Mouse (Mus musculus) limb, embryonic 13.5 days (tissue): Measurements from ENCODE around the gene Vhl. TPM values are rescaled to one million over a fixed set of nuclear protein-coding genes. Genes with fewer than 3 reads are reported as not detected.
A peak's percentile ranks its signal among the peaks of the same experiment; 100 is the strongest.

Experiments
- ATAC-seq: fragments of 200-750 bp; cut with Nextera tagmentation; 2 replicates; pipeline ENCODE4 v1.8.0; 2017; ENCODE audit warnings: low read depth, moderate number of reproducible peaks, moderate TSS enrichment; ENCODE audit not compliant: low FRiP score
- H3K27ac ChIP-seq: fragments of 300-500 bp; sonication (generic); 2 replicates; pipeline ENCODE4 v1.5.1; 2015; ENCODE audit warnings: inconsistent platforms, mild to moderate bottlenecking, moderate library complexity
- H3K27me3 ChIP-seq: fragments of 300-500 bp; sonication (generic); 2 replicates; pipeline ENCODE4 v1.6.1; 2015; ENCODE audit warnings: mild to moderate bottlenecking, inconsistent platforms
- H3K36me3 ChIP-seq: fragments of 300-500 bp; sonication (generic); 2 replicates; pipeline ENCODE4 v1.6.1; 2015; ENCODE audit warnings: inconsistent platforms, mild to moderate bottlenecking, moderate library complexity
- H3K4me1 ChIP-seq: fragments of 300-500 bp; sonication (generic); 2 replicates; pipeline ENCODE4 v1.6.1; 2015; ENCODE audit warnings: inconsistent platforms
- H3K4me2 ChIP-seq: fragments of 300-500 bp; sonication (generic); replicated peaks from 2 replicates; pipeline ENCODE4 v1.6.1; 2015; ENCODE audit warnings: inconsistent platforms, mild to moderate bottlenecking, moderate library complexity
- H3K4me3 ChIP-seq: fragments of 300-500 bp; sonication (generic); 2 replicates; pipeline ENCODE4 v1.5.1; 2015; ENCODE audit warnings: moderate library complexity, mild to moderate bottlenecking, inconsistent platforms
- H3K9ac ChIP-seq: fragments of 300-500 bp; sonication (generic); 2 replicates; pipeline ENCODE4 v1.6.1; 2015; ENCODE audit warnings: mild to moderate bottlenecking, inconsistent platforms
- H3K9me3 ChIP-seq: fragments of 300-500 bp; sonication (generic); 2 replicates; pipeline ENCODE4 v1.6.1; 2016; ENCODE audit warnings: inconsistent platforms
- WGBS: fragments of 180-500 bp; shearing (Covaris S2); methylation state at CpG from one replicate; pipeline ENCODE4 v1.1.7; 2015; 5-methylcytosine and 5-hydroxymethylcytosine counted together
- polyA plus RNA-seq: library from polyadenylated mRNA; unstranded; fragments of >200 nt; fragmentation: Nextera tagmentation; extraction: Ambion mirVana; gene quantifications from 2 replicates; pipeline ENCODE4 v1.2.1, GENCODE M21; 2015

The Vhl gene
- 56.5 and 56.6 TPM in 2 replicates for polyA plus RNA-seq

DNA sequence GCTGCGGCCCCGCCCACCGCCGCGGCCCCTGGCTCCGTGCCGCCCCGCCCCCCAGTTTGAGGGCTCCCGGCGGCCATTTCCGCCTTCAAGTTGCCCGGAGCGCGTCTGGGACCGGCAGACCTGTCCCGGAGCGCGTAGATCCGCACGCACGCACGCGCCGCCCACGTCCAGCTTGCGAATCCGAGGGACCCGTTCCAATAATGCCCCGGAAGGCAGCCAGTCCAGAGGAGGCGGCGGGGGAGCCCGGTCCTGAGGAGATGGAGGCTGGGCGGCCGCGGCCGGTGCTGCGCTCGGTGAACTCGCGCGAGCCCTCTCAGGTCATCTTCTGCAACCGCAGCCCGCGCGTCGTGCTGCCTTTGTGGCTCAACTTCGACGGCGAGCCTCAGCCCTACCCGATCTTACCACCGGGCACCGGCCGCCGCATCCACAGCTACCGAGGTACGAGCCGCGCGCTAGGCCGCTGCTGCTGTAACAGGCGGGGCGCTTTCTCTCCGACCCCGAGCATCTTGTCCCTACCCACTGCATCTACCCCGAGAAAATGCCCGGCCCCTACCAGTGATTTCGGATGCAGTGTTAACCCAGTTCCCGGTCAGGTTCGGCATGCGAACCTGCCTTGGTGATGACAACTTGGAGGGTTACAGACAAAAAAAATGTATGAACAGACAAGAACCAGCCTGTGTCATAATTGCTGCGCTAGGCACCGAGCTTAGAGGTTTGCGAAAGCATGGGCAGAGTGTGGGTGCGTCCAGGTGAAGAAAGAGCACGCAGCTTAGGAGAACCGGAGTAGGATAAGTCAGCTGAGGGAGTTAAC lies at the start of gene Vhl:
Gene Vhl (plus strand): TSS at position 19 of the 811 bp plus-strand sequence.
- Histone ChIP-seq H3K27ac (peak within 1 kb of the TSS; percentile 90), H3K9me3 (no peaks in the 10 kb centered on the region), H3K4me2 (peak within 1 kb of the TSS; percentile 82), H3K27me3 (no peaks in the 10 kb centered on the region), H3K9ac (peak within 1 kb of the TSS; percentile 90), H3K4me3 (peak within 1 kb of the TSS; percentile 75), H3K36me3 (peaks cover 25% of the 10 kb centered on the region), H3K4me1 (peaks cover 17% of the 10 kb centered on the region)
- peak; percentile 88 for ATAC-seq
- under 1% methylated on average over 72 of the region's 76 CpGs for WGBS

GRCm38 (mm10) chr6:113576044-113576443 lies 47.7 kb upstream of the Vhl start:
- 95% methylated on average over 6 of the region's 6 CpGs for WGBS
- H3K36me3 ChIP-seq, result peaks cover 36% of the 10 kb centered on the region

DNA sequence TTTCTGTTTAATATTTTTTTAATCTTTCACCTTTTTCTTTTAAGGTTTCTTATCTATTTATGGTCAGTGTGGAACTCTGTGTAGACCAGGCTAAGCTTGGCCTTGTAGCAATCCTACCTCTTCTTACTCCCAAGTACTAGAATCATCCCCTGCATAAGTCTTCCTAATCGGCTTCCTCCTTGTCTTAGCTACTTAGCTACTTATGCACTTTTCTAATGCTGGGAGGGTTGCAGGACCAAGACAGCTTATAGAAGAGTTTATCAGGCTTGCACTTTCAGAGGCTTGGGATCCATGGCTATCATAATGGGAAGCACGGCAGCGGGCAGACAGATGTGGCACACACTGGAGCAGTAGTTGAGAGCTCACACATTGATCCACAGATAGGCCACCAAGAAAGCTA lies 44.5 kb upstream of the Vhl start:
- Histone ChIP-seq H3K4me2 (no peak overlapping the region), H3K4me1 (no peaks in the 10 kb centered on the region), H3K9me3 (no peaks in the 10 kb centered on the region), H3K4me3 (no peak overlapping the region), H3K9ac (no peak overlapping the region), H3K36me3 (peaks cover 32% of the 10 kb centered on the region), H3K27me3 (no peaks in the 10 kb centered on the region), H3K27ac (no peak overlapping the region)
- ATAC-seq, result no peak
- 95% methylated on average over 3 of the region's 3 CpGs for WGBS

More at GRCm38 (mm10) chr6:113576044-113576443, 47.7 kb upstream of the Vhl start:
- H3K27me3 ChIP-seq, result no peaks in the 10 kb centered on the region
- ATAC-seq, result no peak
- no peak overlapping the region for H3K27ac ChIP-seq
- no peaks in the 10 kb centered on the region for H3K9me3 ChIP-seq
- H3K4me1 ChIP-seq, result no peaks in the 10 kb centered on the region
- H3K4me2 ChIP-seq, result no peak overlapping the region
- no peak overlapping the region for H3K9ac ChIP-seq
- no peak overlapping the region for H3K4me3 ChIP-seq

DNA sequence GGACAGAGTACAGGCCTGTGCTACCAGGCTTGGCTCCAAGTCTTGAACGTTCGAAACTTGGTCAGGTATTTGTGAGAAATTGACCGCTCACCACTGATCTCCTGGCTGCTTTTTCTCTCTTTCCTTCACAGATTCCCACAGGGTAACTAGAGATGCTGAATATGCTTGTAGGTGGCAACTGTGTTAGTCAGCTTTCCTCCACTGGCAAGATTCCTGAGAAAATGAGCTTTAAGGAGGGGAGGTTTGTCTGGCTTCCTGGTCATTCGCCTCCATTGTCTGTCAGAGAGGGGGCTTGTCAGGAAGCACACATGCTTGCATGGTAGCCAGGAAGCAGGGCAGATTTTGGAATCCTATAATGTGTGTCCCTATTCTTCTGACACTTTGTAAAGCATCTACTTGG lies 40.7 kb upstream of the Vhl start:
- Histone ChIP-seq H3K4me2 (no peak overlapping the region), H3K36me3 (peaks cover 11% of the 10 kb centered on the region; the same call in 1 of the 2 replicates), H3K4me3 (no peak overlapping the region), H3K27me3 (no peaks in the 10 kb centered on the region), H3K9me3 (no peaks in the 10 kb centered on the region), H3K4me1 (no peaks in the 10 kb centered on the region), H3K9ac (no peak overlapping the region), H3K27ac (no peak overlapping the region)
- ATAC-seq, result no peak
- 89% methylated on average over 4 of the region's 4 CpGs for WGBS

GRCm38 (mm10) chr6:113585065-113585464 lies 38.7 kb upstream of the Vhl start:
- Histone ChIP-seq H3K27me3 (no peaks in the 10 kb centered on the region), H3K4me3 (no peak overlapping the region), H3K27ac (no peak overlapping the region), H3K4me2 (no peak overlapping the region), H3K4me1 (no peaks in the 10 kb centered on the region), H3K36me3 (peaks cover 15% of the 10 kb centered on the region; the same call in 1 of the 2 replicates), H3K9me3 (no peaks in the 10 kb centered on the region), H3K9ac (no peak overlapping the region)
- no peak for ATAC-seq
- 86% methylated on average over 5 of the region's 5 CpGs for WGBS

- Histone ChIP-seq H3K36me3 (peaks cover 21% of the 10 kb centered on the region; the same call in 1 of the 2 replicates), H3K4me1 (no peaks in the 10 kb centered on the region), H3K9me3 (no peaks in the 10 kb centered on the region), H3K4me2 (no peak overlapping the region), H3K9ac (no peak overlapping the region), H3K4me3 (no peak overlapping the region), H3K27me3 (no peaks in the 10 kb centered on the region), H3K27ac (no peak overlapping the region)
- 82% methylated on average over 5 of the region's 5 CpGs for WGBS
- ATAC-seq, result no peak
Observed at GRCm38 (mm10) chr6:113586466-113587183, 37.1 kb upstream of the Vhl start.

DNA sequence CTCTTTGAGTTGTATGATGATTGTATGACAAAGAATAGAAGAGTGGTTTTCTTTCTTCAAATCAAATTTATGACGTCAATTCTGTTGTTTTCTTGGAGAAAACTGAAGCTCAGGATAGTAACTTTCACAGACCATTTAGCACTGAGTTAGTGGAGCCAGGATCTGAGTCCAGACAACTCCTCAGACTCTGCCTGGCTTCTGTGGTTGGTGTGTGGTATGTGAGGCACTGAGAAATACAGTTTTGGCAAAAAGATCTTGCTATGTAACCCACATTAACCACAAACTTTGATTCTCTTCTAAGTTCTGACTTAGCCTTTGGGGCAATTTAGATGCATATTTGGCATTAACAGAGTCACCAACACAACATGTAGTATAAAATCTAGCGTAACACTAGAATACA lies 31.1 kb upstream of the Vhl start:
- no peaks in the 10 kb centered on the region for H3K4me1 ChIP-seq
- H3K4me2 ChIP-seq, result no peak overlapping the region
- no peaks in the 10 kb centered on the region for H3K27me3 ChIP-seq
- H3K27ac ChIP-seq, result no peak overlapping the region
- ATAC-seq, result no peak
- no peak overlapping the region for H3K9ac ChIP-seq
- WGBS, result 93% methylated on average over 2 of the region's 2 CpGs
- H3K4me3 ChIP-seq, result no peak overlapping the region
- H3K36me3 ChIP-seq, result peaks cover 9% of the 10 kb centered on the region; the same call in 1 of the 2 replicates
- no peaks in the 10 kb centered on the region for H3K9me3 ChIP-seq

- H3K36me3 ChIP-seq, result no peaks in the 10 kb centered on the region
- H3K9ac ChIP-seq, result no peak overlapping the region
- H3K27me3 ChIP-seq, result no peaks in the 10 kb centered on the region
- no peaks in the 10 kb centered on the region for H3K9me3 ChIP-seq
- H3K4me3 ChIP-seq, result no peak overlapping the region
- peaks cover 8% of the 10 kb centered on the region; the same call in 1 of the 2 replicates for H3K4me1 ChIP-seq
- WGBS, result 89% methylated on average over 4 of the region's 4 CpGs
- no peak for ATAC-seq
- no peak overlapping the region for H3K27ac ChIP-seq
- H3K4me2 ChIP-seq, result no peak overlapping the region
Observed at GRCm38 (mm10) chr6:113597945-113598344, 25.8 kb upstream of the Vhl start.

- H3K9me3 ChIP-seq, result no peaks in the 10 kb centered on the region
- 79% methylated on average over 5 of the region's 5 CpGs for whole genome bisulfite sequencing
- no peak for ATAC-seq
Observed at GRCm38 (mm10) chr6:113599833-113600232, 23.9 kb upstream of the Vhl start.

DNA sequence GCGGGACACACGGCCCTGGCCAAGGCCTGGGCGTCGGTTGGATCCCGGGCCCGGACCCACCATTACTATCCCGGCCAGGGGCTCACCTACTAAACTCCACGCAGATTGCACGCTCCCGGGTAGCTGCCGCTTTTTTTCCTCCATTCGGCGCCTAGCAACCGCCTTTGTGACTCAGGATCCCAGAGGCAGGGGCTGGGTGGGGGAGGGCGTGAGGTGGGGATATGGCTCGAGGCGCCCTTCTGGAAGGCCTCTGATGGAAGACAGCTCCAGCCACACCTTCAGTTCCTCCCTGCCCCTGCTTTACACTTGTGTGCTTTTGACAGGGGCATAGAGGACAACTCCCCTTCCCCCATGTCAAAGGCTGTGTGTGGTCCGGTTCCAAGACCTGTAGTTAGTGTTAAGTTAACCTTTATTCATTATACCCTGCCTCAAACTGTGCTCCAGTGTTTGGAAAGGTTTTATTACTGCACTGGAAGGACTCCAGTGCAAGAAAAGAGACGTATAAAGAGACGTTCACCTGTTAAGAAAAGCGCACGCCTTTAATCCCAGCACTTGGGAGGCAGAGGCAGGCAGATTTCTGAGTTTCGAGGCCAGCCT lies 23.1 kb upstream of the Vhl start, which contains the start of gene Fancd2os:
Gene Fancd2os (minus strand): TSS at position 173 of the 597 bp plus-strand sequence.
- Histone ChIP-seq H3K36me3 (no peaks in the 10 kb centered on the region), H3K27ac (no peak within 1 kb of the TSS), H3K4me3 (no peak within 1 kb of the TSS), H3K9ac (peak within 1 kb of the TSS; percentile 5; the same call in 1 of the 2 replicates), H3K4me2 (0 out of 2 replicates have a peak within 1 kb of the TSS, but pooled peaks have one; percentile 9), H3K9me3 (no peaks in the 10 kb centered on the region), H3K27me3 (no peaks in the 10 kb centered on the region), H3K4me1 (peaks cover 12% of the 10 kb centered on the region)
- WGBS, result 43% methylated on average over 23 of the region's 23 CpGs
- no peak for ATAC-seq

More at GRCm38 (mm10) chr6:113599833-113600232, 23.9 kb upstream of the Vhl start:
- no peak overlapping the region for H3K27ac ChIP-seq
- H3K36me3 ChIP-seq, result no peaks in the 10 kb centered on the region
- no peak overlapping the region for H3K4me2 ChIP-seq
- H3K9ac ChIP-seq, result no peak overlapping the region
- peaks cover 8% of the 10 kb centered on the region; the same call in 1 of the 2 replicates for H3K4me1 ChIP-seq
- no peaks in the 10 kb centered on the region for H3K27me3 ChIP-seq
- H3K4me3 ChIP-seq, result no peak overlapping the region

GRCm38 (mm10) chr6:113602821-113603220 lies 20.9 kb upstream of the Vhl start:
- Histone ChIP-seq H3K4me3 (no peak overlapping the region), H3K4me1 (peaks cover 23% of the 10 kb centered on the region), H3K4me2 (no peak overlapping the region), H3K9me3 (no peaks in the 10 kb centered on the region), H3K36me3 (peaks cover 1% of the 10 kb centered on the region; the same call in 1 of the 2 replicates), H3K9ac (no peak overlapping the region), H3K27ac (no peak overlapping the region), H3K27me3 (no peaks in the 10 kb centered on the region)
- ATAC-seq, result no peak
- WGBS, result 93% methylated on average over 6 of the region's 6 CpGs

GRCm38 (mm10) chr6:113603993-113604392 lies 19.8 kb upstream of the Vhl start:
- Histone ChIP-seq H3K4me1 (peaks cover 23% of the 10 kb centered on the region), H3K4me3 (peak overlapping the region; percentile 94), H3K27ac (no peak overlapping the region), H3K9ac (peak overlapping the region; percentile 94), H3K9me3 (no peaks in the 10 kb centered on the region), H3K4me2 (peak overlapping the region; percentile 80), H3K36me3 (peaks cover 7% of the 10 kb centered on the region; the same call in 1 of the 2 replicates), H3K27me3 (no peaks in the 10 kb centered on the region)
- no peak for ATAC-seq
- WGBS, result 45% methylated on average over 12 of the region's 12 CpGs
